Mouse (Mus musculus): ENCODE measurements at regions not wholly inside any gene's neighbourhood (a gene's known extent, or its start where the extent isn't known, plus 50 kb on each side); places are given as distances from the start of the nearest gene placed in this dataset.

GRCm38 (mm10) chr3:53341304-53342206, 121.6 kb downstream of the Nhlrc3 start:
- no peak for TF ChIP-seq CTCF (IDR thresholded peaks at IDR 0.05; ENCODE audit: low read depth)
- WGBS: 66% methylated on average over 22 of the region's 22 CpGs
- DNase-seq (ENCODE audit: low spot score) (no peak), ATAC-seq (ENCODE audit: insufficient read depth, low read depth) (no peak)
- Histone ChIP-seq H3K9ac (replicated peaks; ENCODE audit: low read depth, low read length) (no peak overlapping the region), H3K27me3 (ENCODE audit: control insufficient read depth, insufficient read depth, low read length) (no peaks in the 10 kb centered on the region), H3K36me3 (replicated peaks; ENCODE audit: control insufficient read depth, insufficient read depth, low read length) (no peaks in the 10 kb centered on the region), H3K4me3 (ENCODE audit: low read depth, low read length) (no peak overlapping the region), H3K4me1 (ENCODE audit: control insufficient read depth, insufficient read depth) (no peaks in the 10 kb centered on the region), H3K27ac (ENCODE audit: low read depth) (no peak overlapping the region), H3K9me3 (replicated peaks; ENCODE audit: control insufficient read depth, low read length) (no peaks in the 10 kb centered on the region), H3K4me2 (ENCODE audit: low read depth, low read length) (no peak overlapping the region)

- WGBS: 91% methylated on average over 7 of the region's 7 CpGs
- no peak overlapping the region for H3K27ac ChIP-seq (ENCODE audit: low read depth)
- no peaks in the 10 kb centered on the region for H3K27me3 ChIP-seq (ENCODE audit: control insufficient read depth, insufficient read depth, low read length)
- H3K9ac ChIP-seq (replicated peaks; ENCODE audit: low read depth, low read length): no peak overlapping the region
- no peak overlapping the region for H3K4me2 ChIP-seq (ENCODE audit: low read depth, low read length)
- DNase-seq (ENCODE audit: low spot score) (no peak), ATAC-seq (ENCODE audit: insufficient read depth, low read depth) (no peak)
- no peak overlapping the region for H3K4me3 ChIP-seq (ENCODE audit: low read depth, low read length)
- no peaks in the 10 kb centered on the region for H3K36me3 ChIP-seq (replicated peaks; ENCODE audit: control insufficient read depth, insufficient read depth, low read length)
- TF ChIP-seq EP300 (IDR thresholded peaks at IDR 0.05; ENCODE audit: low read depth): no peak
- TF ChIP-seq CTCF (IDR thresholded peaks at IDR 0.05; ENCODE audit: low read depth): no peak
- H3K4me1 ChIP-seq (ENCODE audit: control insufficient read depth, insufficient read depth): no peaks in the 10 kb centered on the region
- H3K9me3 ChIP-seq (replicated peaks; ENCODE audit: control insufficient read depth, low read length): no peaks in the 10 kb centered on the region
Measured at GRCm38 (mm10) chr3:53338571-53338970, 124.6 kb downstream of the Nhlrc3 start.

GRCm38 (mm10) chr3:53334051-53334450, 129.1 kb downstream of the Nhlrc3 start:
- WGBS: 21% methylated on average over 11 of the region's 11 CpGs
- H3K9me3 ChIP-seq (replicated peaks; ENCODE audit: control insufficient read depth, low read length): no peaks in the 10 kb centered on the region
- peak overlapping the region; percentile 8; the same call in 1 of the 2 replicates for H3K9ac ChIP-seq (replicated peaks; ENCODE audit: low read depth, low read length)
- peak overlapping the region; percentile 28 for H3K4me3 ChIP-seq (ENCODE audit: low read depth, low read length)
- no peaks in the 10 kb centered on the region for H3K4me1 ChIP-seq (ENCODE audit: control insufficient read depth, insufficient read depth)
- peak overlapping the region; percentile 60 for H3K4me2 ChIP-seq (ENCODE audit: low read depth, low read length)
- ATAC-seq (ENCODE audit: insufficient read depth, low read depth): no peak
- TF ChIP-seq CTCF (IDR thresholded peaks at IDR 0.05; ENCODE audit: low read depth) (no peak), EP300 (IDR thresholded peaks at IDR 0.05; ENCODE audit: low read depth) (no peak)
- DNase-seq (ENCODE audit: low spot score): peak; percentile 17
- H3K27ac ChIP-seq (ENCODE audit: low read depth): no peak overlapping the region
- H3K36me3 ChIP-seq (replicated peaks; ENCODE audit: control insufficient read depth, insufficient read depth, low read length): no peaks in the 10 kb centered on the region
- H3K27me3 ChIP-seq (ENCODE audit: control insufficient read depth, insufficient read depth, low read length): no peaks in the 10 kb centered on the region

- DNase-seq (ENCODE audit: low spot score) (no peak), ATAC-seq (ENCODE audit: insufficient read depth, low read depth) (no peak)
- 57% methylated on average over 3 of the region's 3 CpGs for WGBS
Measured at GRCm38 (mm10) chr3:53329528-53329927, 133.6 kb downstream of the Nhlrc3 start.

GRCm38 (mm10) chr3:53327424-53327823, 135.7 kb downstream of the Nhlrc3 start:
- H3K4me1 ChIP-seq (ENCODE audit: control insufficient read depth, insufficient read depth): no peaks in the 10 kb centered on the region
- no peak overlapping the region for H3K4me3 ChIP-seq (ENCODE audit: low read depth, low read length)
- WGBS: 63% methylated on average over 5 of the region's 5 CpGs
- H3K36me3 ChIP-seq (replicated peaks; ENCODE audit: control insufficient read depth, insufficient read depth, low read length): no peaks in the 10 kb centered on the region
- H3K4me2 ChIP-seq (ENCODE audit: low read depth, low read length): no peak overlapping the region
- no peak overlapping the region for H3K27ac ChIP-seq (ENCODE audit: low read depth)
- DNase-seq (ENCODE audit: low spot score): no peak
- H3K27me3 ChIP-seq (ENCODE audit: control insufficient read depth, insufficient read depth, low read length): no peaks in the 10 kb centered on the region
- TF ChIP-seq CTCF (IDR thresholded peaks at IDR 0.05; ENCODE audit: low read depth) (no peak), EP300 (IDR thresholded peaks at IDR 0.05; ENCODE audit: low read depth) (no peak)
- H3K9me3 ChIP-seq (replicated peaks; ENCODE audit: control insufficient read depth, low read length): no peaks in the 10 kb centered on the region
- ATAC-seq (ENCODE audit: insufficient read depth, low read depth): no peak
- no peak overlapping the region for H3K9ac ChIP-seq (replicated peaks; ENCODE audit: low read depth, low read length)

More at GRCm38 (mm10) chr3:53329528-53329927, 133.6 kb downstream of the Nhlrc3 start:
- H3K36me3 ChIP-seq (replicated peaks; ENCODE audit: control insufficient read depth, insufficient read depth, low read length): no peaks in the 10 kb centered on the region
- TF ChIP-seq CTCF (IDR thresholded peaks at IDR 0.05; ENCODE audit: low read depth): peak; percentile 64
- no peak for TF ChIP-seq EP300 (IDR thresholded peaks at IDR 0.05; ENCODE audit: low read depth)
- H3K27me3 ChIP-seq (ENCODE audit: control insufficient read depth, insufficient read depth, low read length): no peaks in the 10 kb centered on the region
- H3K4me1 ChIP-seq (ENCODE audit: control insufficient read depth, insufficient read depth): no peaks in the 10 kb centered on the region
- H3K9ac ChIP-seq (replicated peaks; ENCODE audit: low read depth, low read length): no peak overlapping the region
- H3K27ac ChIP-seq (ENCODE audit: low read depth): no peak overlapping the region
- no peak overlapping the region for H3K4me2 ChIP-seq (ENCODE audit: low read depth, low read length)
- H3K9me3 ChIP-seq (replicated peaks; ENCODE audit: control insufficient read depth, low read length): no peaks in the 10 kb centered on the region
- no peak overlapping the region for H3K4me3 ChIP-seq (ENCODE audit: low read depth, low read length)
